In genomic region chr4:129621283-129621841, GRCm38 (mm10) we compare ENCODE assay signal across 9 mouse cellular contexts. TPM values are rescaled to one million over a fixed set of nuclear protein-coding genes. Genes with fewer than 3 reads are reported as not detected.
DNase-seq lines count a peak whose midpoint lies in the region; ATAC-seq and TF ChIP-seq lines count a peak whose summit lies in the region.
"Had no signal": no experiment of that assay in that cellular context is flagged by ENCODE, and none has a peak within 500 bp of the region (broad histone marks: within the 10 kb centered on the region; RNA-seq: fewer than 3 reads in every experiment).

No protein-coding gene starts in this region.

- TF ChIP-seq CTCF in cortical plate, adult 2 months (IDR thresholded peaks at IDR 0.05; ENCODE audit: extremely low read depth, insufficient read depth, low read length) = no peak

- peaks cover 30% of the 10 kb centered on the region for H3K36me3 ChIP-seq in hindbrain, embryonic 10.5 days
- peaks cover 2% of the 10 kb centered on the region; the same call in 1 of the 2 replicates for H3K36me3 ChIP-seq in hindbrain, embryonic 11.5 days (ENCODE audit: control insufficient read depth, insufficient read depth, low read length)
- H3K36me3 ChIP-seq in intestine, embryonic 15.5 days = 0 out of 2 replicates have a peak, but pooled peaks cover 2% of the 10 kb centered on the region
- H3K36me3 ChIP-seq in midbrain, embryonic 14.5 days (ENCODE audit: control insufficient read depth, insufficient read depth, low read length) = peaks cover 15% of the 10 kb centered on the region

- H3K27ac ChIP-seq in hindbrain, embryonic 10.5 days = no peak overlapping the region
- no peak overlapping the region for H3K27ac ChIP-seq in hindbrain, embryonic 11.5 days (ENCODE audit: low read depth, low read length)
- H3K27ac ChIP-seq in cortical plate, adult 2 months (ENCODE audit: insufficient read depth, low read length) = peak overlapping the region; percentile 17; the same call in 1 of the 2 replicates
- peak overlapping the region; percentile 42; the same call in 1 of the 2 replicates for H3K27ac ChIP-seq in intestine, embryonic 15.5 days
- no peak overlapping the region for H3K27ac ChIP-seq in midbrain, embryonic 14.5 days (replicated peaks; ENCODE audit: low read depth, low read length)

- DNase-seq in hindbrain, embryonic 10.5 days (ENCODE audit: low spot score) = no peak
- no peak for DNase-seq in hindbrain, embryonic 11.5 days (ENCODE audit: low spot score)
- DNase-seq in midbrain, embryonic 14.5 days = no peak
- DNase-seq in layer of hippocampus, postnatal 10 days (ENCODE audit: low spot score in 2 of 2) = no peak
- DNase-seq in embryo, embryonic 10.5 days (ENCODE audit: low spot score) = no peak
- no peak for DNase-seq in frontal cortex, adult 2 months (ENCODE audit: extremely low spot score in 1 of 2, low spot score in 1 of 2)

- no peaks in the 10 kb centered on the region for H3K27me3 ChIP-seq in hindbrain, embryonic 10.5 days (ENCODE audit: insufficient read depth, poor library complexity, severe bottlenecking)
- H3K27me3 ChIP-seq in hindbrain, embryonic 11.5 days (ENCODE audit: control insufficient read depth, insufficient read depth, low read length) = no peaks in the 10 kb centered on the region
- H3K27me3 ChIP-seq in intestine, embryonic 15.5 days (replicated peaks) = no peaks in the 10 kb centered on the region
- no peaks in the 10 kb centered on the region for H3K27me3 ChIP-seq in midbrain, embryonic 14.5 days (ENCODE audit: control insufficient read depth, insufficient read depth, low read length)

- H3K9me3 ChIP-seq in hindbrain, embryonic 10.5 days = no peaks in the 10 kb centered on the region
- H3K9me3 ChIP-seq in hindbrain, embryonic 11.5 days (ENCODE audit: control insufficient read depth, low read length) = no peaks in the 10 kb centered on the region
- H3K9me3 ChIP-seq in intestine, embryonic 15.5 days = no peaks in the 10 kb centered on the region
- no peaks in the 10 kb centered on the region for H3K9me3 ChIP-seq in midbrain, embryonic 14.5 days (ENCODE audit: control insufficient read depth, low read length)

- no peak for ATAC-seq in hindbrain, embryonic 11.5 days (ENCODE audit: low FRiP score)
- no peak for ATAC-seq in intestine, embryonic 15.5 days
- no peak for ATAC-seq in midbrain, embryonic 14.5 days (ENCODE audit: low FRiP score, low TSS enrichment)

- H3K4me1 ChIP-seq in hindbrain, embryonic 10.5 days (replicated peaks) = peaks cover 59% of the 10 kb centered on the region
- H3K4me1 ChIP-seq in hindbrain, embryonic 11.5 days (replicated peaks; ENCODE audit: control insufficient read depth, insufficient read depth, low read length) = peaks cover 14% of the 10 kb centered on the region
- H3K4me1 ChIP-seq in cortical plate, adult 2 months (ENCODE audit: control insufficient read depth, insufficient read depth, low read length) = peaks cover 14% of the 10 kb centered on the region
- H3K4me1 ChIP-seq in intestine, embryonic 15.5 days (replicated peaks) = peaks cover 39% of the 10 kb centered on the region
- peaks cover 39% of the 10 kb centered on the region for H3K4me1 ChIP-seq in midbrain, embryonic 14.5 days (ENCODE audit: control insufficient read depth, insufficient read depth, low read length)

- TF ChIP-seq POLR2A in cortical plate, adult 2 months (IDR thresholded peaks at IDR 0.05; ENCODE audit: extremely low read depth, insufficient read depth, low read length) = no peak

- no peak overlapping the region for H3K9ac ChIP-seq in hindbrain, embryonic 11.5 days (ENCODE audit: low read depth, low read length)
- no peak overlapping the region for H3K9ac ChIP-seq in intestine, embryonic 15.5 days
- peak overlapping the region; percentile 9; the same call in 1 of the 2 replicates for H3K9ac ChIP-seq in midbrain, embryonic 14.5 days (replicated peaks; ENCODE audit: low read length)

- WGBS in hindbrain, embryonic 10.5 days = 80% methylated on average over 8 of the region's 8 CpGs
- 85% methylated on average over 8 of the region's 8 CpGs for WGBS in hindbrain, embryonic 11.5 days
- 80% methylated on average over 8 of the region's 8 CpGs for WGBS in intestine, embryonic 15.5 days
- WGBS in midbrain, embryonic 14.5 days = 86% methylated on average over 8 of the region's 8 CpGs

- H3K4me2 ChIP-seq in hindbrain, embryonic 11.5 days (replicated peaks; ENCODE audit: low read depth, low read length) = no peak overlapping the region
- H3K4me2 ChIP-seq in intestine, embryonic 15.5 days (replicated peaks) = no peak overlapping the region
- H3K4me2 ChIP-seq in midbrain, embryonic 14.5 days (ENCODE audit: low read length) = 0 out of 2 replicates have a peak overlapping the region, but pooled peaks have one; percentile 2

- 0 out of 2 replicates have a peak overlapping the region, but pooled peaks have one; percentile 6 for H3K4me3 ChIP-seq in hindbrain, embryonic 10.5 days
- H3K4me3 ChIP-seq in hindbrain, embryonic 11.5 days (ENCODE audit: low read depth, low read length) = no peak overlapping the region
- H3K4me3 ChIP-seq in cortical plate, adult 2 months (ENCODE audit: insufficient read depth, low read length) = peak overlapping the region; percentile 15
- H3K4me3 ChIP-seq in intestine, embryonic 15.5 days (replicated peaks) = no peak overlapping the region
- H3K4me3 ChIP-seq in midbrain, embryonic 14.5 days (replicated peaks; ENCODE audit: low read depth, low read length) = no peak overlapping the region

RNA-seq across cellular contexts. Expression of gene Ccdc28b, which starts 2.4 kb away (rescaled TPM):
- polyA plus RNA-seq in hindbrain, embryonic 10.5 days (2016; fragmentation: Nextera tagmentation; extraction: Ambion mirVana) = 53.2 and 75.0 TPM in 2 replicates
- polyA plus RNA-seq in hindbrain, embryonic 11.5 days (2014; fragmentation: Nextera tagmentation; extraction: Ambion mirVana) = 77.7 and 79.6 TPM in 2 replicates
- 89.1 and 99.2 TPM in 2 replicates for polyA plus RNA-seq in cortical plate, adult 2 months (2012; rRNA removed)
- polyA plus RNA-seq in intestine, embryonic 15.5 days (2015; fragmentation: Nextera tagmentation; extraction: Ambion mirVana) = 37.9 and 44.4 TPM in 2 replicates
- polyA plus RNA-seq in midbrain, embryonic 14.5 days (2014; fragmentation: Nextera tagmentation; extraction: Ambion mirVana) = 127 and 147 TPM in 2 replicates
- total RNA-seq in layer of hippocampus, postnatal 10 days (2021) = 100 to 1,000 TPM; 123 to 140 TPM
- 105 and 107 TPM in 2 replicates for polyA plus RNA-seq in frontal cortex, adult 2 months (2012; rRNA removed)

RNA-seq across cellular contexts. Expression of gene Iqcc, which starts 2.5 kb away (rescaled TPM):
- polyA plus RNA-seq in hindbrain, embryonic 10.5 days (2016; fragmentation: Nextera tagmentation; extraction: Ambion mirVana) = 27.7 and 29.1 TPM in 2 replicates
- 25.3 and 25.7 TPM in 2 replicates for polyA plus RNA-seq in hindbrain, embryonic 11.5 days (2014; fragmentation: Nextera tagmentation; extraction: Ambion mirVana)
- polyA plus RNA-seq in cortical plate, adult 2 months (2012; rRNA removed) = 34.9 and 35.4 TPM in 2 replicates
- polyA plus RNA-seq in intestine, embryonic 15.5 days (2015; fragmentation: Nextera tagmentation; extraction: Ambion mirVana) = 24.9 and 26.7 TPM in 2 replicates
- 25.0 and 28.0 TPM in 2 replicates for polyA plus RNA-seq in midbrain, embryonic 14.5 days (2014; fragmentation: Nextera tagmentation; extraction: Ambion mirVana)
- total RNA-seq in layer of hippocampus, postnatal 10 days (2021) = 10 to 100 TPM; 27.5 to 27.6 TPM
- 32.0 and 34.9 TPM in 2 replicates for polyA plus RNA-seq in frontal cortex, adult 2 months (2012; rRNA removed)

RNA-seq across cellular contexts. Expression of gene Dcdc2b, which starts 7.3 kb away (rescaled TPM):
- 0.90 and 1.3 TPM in 2 replicates for polyA plus RNA-seq in hindbrain, embryonic 10.5 days (2016; fragmentation: Nextera tagmentation; extraction: Ambion mirVana)
- polyA plus RNA-seq in hindbrain, embryonic 11.5 days (2014; fragmentation: Nextera tagmentation; extraction: Ambion mirVana) = 1.6 and 2.7 TPM in 2 replicates
- polyA plus RNA-seq in cortical plate, adult 2 months (2012; rRNA removed) = 11.1 and 11.3 TPM in 2 replicates
- 1.1 and 2.1 TPM in 2 replicates for polyA plus RNA-seq in intestine, embryonic 15.5 days (2015; fragmentation: Nextera tagmentation; extraction: Ambion mirVana)
- 2.9 and 4.4 TPM in 2 replicates for polyA plus RNA-seq in midbrain, embryonic 14.5 days (2014; fragmentation: Nextera tagmentation; extraction: Ambion mirVana)
- 1 to 10 TPM; 3.1 to 5.3 TPM for total RNA-seq in layer of hippocampus, postnatal 10 days (2021)
- 11.6 and 13.7 TPM in 2 replicates for polyA plus RNA-seq in frontal cortex, adult 2 months (2012; rRNA removed)
- total RNA-seq: MEL had no signal

RNA-seq across cellular contexts. Expression of gene Txlna, which starts 19.5 kb away (rescaled TPM):
- polyA plus RNA-seq in hindbrain, embryonic 10.5 days (2016; fragmentation: Nextera tagmentation; extraction: Ambion mirVana) = 90.1 and 108 TPM in 2 replicates
- 96.3 and 101 TPM in 2 replicates for polyA plus RNA-seq in hindbrain, embryonic 11.5 days (2014; fragmentation: Nextera tagmentation; extraction: Ambion mirVana)
- polyA plus RNA-seq in cortical plate, adult 2 months (2012; rRNA removed) = 32.2 and 33.4 TPM in 2 replicates
- polyA plus RNA-seq in intestine, embryonic 15.5 days (2015; fragmentation: Nextera tagmentation; extraction: Ambion mirVana) = 57.4 and 60.8 TPM in 2 replicates
- 37.4 and 64.1 TPM in 2 replicates for polyA plus RNA-seq in midbrain, embryonic 14.5 days (2014; fragmentation: Nextera tagmentation; extraction: Ambion mirVana)
- 10 to 100 TPM; 41.4 to 46.8 TPM for total RNA-seq in layer of hippocampus, postnatal 10 days (2021)
- polyA plus RNA-seq in frontal cortex, adult 2 months (2012; rRNA removed) = 31.9 and 36.2 TPM in 2 replicates

RNA-seq across cellular contexts. Expression of gene Tmem234, which starts 20.9 kb away (rescaled TPM):
- 226 and 229 TPM in 2 replicates for polyA plus RNA-seq in hindbrain, embryonic 10.5 days (2016; fragmentation: Nextera tagmentation; extraction: Ambion mirVana)
- polyA plus RNA-seq in hindbrain, embryonic 11.5 days (2014; fragmentation: Nextera tagmentation; extraction: Ambion mirVana) = 177 and 195 TPM in 2 replicates
- polyA plus RNA-seq in cortical plate, adult 2 months (2012; rRNA removed) = 143 and 148 TPM in 2 replicates
- polyA plus RNA-seq in intestine, embryonic 15.5 days (2015; fragmentation: Nextera tagmentation; extraction: Ambion mirVana) = 170 and 198 TPM in 2 replicates
- polyA plus RNA-seq in midbrain, embryonic 14.5 days (2014; fragmentation: Nextera tagmentation; extraction: Ambion mirVana) = 181 and 186 TPM in 2 replicates
- 10 to 100 TPM; 95.6 to 99.1 TPM for total RNA-seq in layer of hippocampus, postnatal 10 days (2021)
- 139 and 143 TPM in 2 replicates for polyA plus RNA-seq in frontal cortex, adult 2 months (2012; rRNA removed)

Comparison
In these comparisons a context has a peak if more than half of its experiments do, and no peak if none do; other contexts are left out.
1. H3K4me3 ChIP-seq: peak in hindbrain, embryonic 10.5 days (single experiment) and cortical plate, adult 2 months (single experiment); none in hindbrain, embryonic 11.5 days (single experiment), intestine, embryonic 15.5 days (single experiment) and midbrain, embryonic 14.5 days (single experiment).
2. H3K27ac ChIP-seq: peak in cortical plate, adult 2 months (single experiment) and intestine, embryonic 15.5 days (single experiment); none in hindbrain, embryonic 10.5 days (single experiment), hindbrain, embryonic 11.5 days (single experiment) and midbrain, embryonic 14.5 days (single experiment).